Mouse (Mus musculus): ENCODE measurements at regions not wholly inside any gene's neighbourhood (a gene's known extent, or its start where the extent isn't known, plus 50 kb on each side); places are given as distances from the start of the nearest gene placed in this dataset.

DNA sequence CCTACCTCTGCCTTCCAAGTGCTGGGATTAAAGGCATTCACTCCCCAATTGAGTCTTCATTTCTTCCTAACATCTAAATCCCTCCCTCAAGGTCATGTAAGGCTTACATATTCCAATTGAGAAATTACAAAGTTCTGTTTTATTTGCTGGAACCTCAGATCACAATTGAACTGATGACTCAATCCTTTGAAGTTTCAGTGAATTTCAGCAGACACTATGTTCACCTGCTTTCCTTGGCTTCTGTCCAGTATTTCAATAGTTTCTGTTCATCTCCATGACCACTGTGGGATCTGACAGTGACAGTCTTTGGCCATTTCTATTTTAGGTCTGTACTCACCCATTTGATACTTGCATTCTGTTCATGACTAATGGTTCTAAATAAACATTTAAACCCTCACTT lies 241.9 kb upstream of the Cdh12 start:
- DNase-seq (ENCODE audit: extremely low spot score in 1 of 2, low spot score in 1 of 2) = no peak

DNA sequence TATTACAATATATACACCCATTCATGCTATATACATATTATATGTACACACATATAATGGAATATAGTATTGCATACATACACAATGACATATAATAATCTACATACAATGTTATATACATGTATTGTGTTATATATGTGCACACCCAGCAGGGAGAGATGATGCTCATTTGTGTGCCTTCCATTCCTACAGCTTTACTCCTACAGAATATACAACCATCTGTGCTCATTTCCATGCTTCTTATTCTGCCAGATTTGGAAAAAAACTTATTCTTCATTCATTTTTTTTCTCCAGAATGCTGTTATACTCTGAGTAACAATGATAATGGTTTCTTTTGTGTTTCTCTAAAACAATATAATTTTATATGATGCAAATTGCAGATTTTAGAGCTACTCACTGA lies 227.0 kb upstream of the Cdh12 start:
- peak in 1 of 2 experiments; percentile 23 for DNase-seq (ENCODE audit: extremely low spot score in 1 of 2, low spot score in 1 of 2)

DNA sequence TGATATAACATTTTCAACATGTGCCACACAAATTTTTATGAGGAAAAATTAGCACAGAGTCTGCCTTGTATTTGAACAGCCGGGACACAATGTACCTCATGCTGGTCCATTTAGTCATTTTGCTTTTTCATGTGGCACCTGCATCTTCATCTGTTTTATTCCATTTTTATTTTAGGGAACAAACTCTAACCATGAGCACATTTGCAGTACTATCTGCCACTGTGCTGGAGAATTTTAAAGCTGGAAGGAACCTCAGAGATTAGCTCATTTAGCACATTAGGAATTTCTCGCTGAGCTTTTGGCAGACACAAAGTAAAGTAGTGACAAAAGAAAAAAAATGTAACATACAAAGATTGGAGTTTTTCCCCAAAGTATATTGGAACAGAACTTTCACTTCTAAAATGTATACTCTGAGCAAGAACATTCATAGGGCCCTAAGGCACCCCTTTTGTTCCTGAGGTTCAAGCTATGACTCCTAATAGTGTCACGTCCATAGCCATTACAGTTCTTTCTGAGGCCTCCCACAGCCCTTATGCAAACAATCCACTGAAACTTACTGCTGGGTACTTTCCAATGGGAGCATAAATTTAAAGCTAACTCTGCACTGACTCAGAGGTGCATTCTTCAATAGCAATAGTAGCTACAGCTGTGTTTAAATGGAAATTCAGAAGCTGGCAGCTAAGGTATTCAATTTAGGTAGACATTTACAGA lies 225.6 kb upstream of the Cdh12 start:
- peak; percentile 14 to 53 for DNase-seq (ENCODE audit: extremely low spot score in 1 of 2, low spot score in 1 of 2)

DNA sequence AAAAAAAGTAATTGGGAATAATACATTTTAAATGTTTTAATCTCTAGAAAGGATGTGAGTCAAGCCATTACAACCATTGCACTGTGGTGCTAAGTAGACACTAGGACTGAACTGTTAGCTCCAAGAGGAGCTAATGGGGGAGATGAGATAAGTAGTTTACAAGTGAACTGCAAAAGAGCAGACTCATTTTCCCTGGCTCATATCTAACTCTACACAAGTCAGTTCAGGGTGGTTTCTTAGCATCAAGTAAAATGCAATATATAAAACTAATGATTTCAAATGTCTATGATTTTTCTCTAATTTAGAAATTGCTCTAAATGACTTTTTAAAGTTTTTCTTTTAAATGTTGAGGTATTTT lies 225.1 kb upstream of the Cdh12 start:
- no peak for DNase-seq (ENCODE audit: extremely low spot score in 1 of 2, low spot score in 1 of 2)

DNA sequence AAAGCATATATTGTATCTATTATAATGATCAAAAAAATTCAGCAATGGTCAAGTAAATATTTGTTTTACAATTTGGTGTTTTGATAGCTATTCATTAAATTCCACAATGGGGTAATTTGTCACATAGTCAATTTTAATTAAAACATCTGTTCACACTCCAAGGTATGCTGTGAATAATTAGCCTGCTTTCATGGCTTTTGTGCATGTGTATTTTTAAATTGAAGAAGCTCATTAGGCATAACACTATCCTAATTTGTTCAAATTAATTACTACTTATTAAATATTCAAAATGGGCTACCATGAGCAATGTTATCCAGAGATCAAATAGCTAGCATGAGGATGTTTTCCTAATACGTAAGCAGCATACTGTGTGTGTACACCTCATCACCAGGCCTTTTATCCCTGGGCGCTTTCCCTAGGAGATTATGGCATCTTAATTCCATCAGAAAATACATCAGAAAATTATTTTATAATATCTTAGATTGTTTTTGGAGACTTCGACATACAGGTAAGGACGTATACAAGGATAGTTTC lies 183.6 kb upstream of the Cdh12 start:
- no peak for DNase-seq (ENCODE audit: extremely low spot score in 1 of 2, low spot score in 1 of 2)

DNA sequence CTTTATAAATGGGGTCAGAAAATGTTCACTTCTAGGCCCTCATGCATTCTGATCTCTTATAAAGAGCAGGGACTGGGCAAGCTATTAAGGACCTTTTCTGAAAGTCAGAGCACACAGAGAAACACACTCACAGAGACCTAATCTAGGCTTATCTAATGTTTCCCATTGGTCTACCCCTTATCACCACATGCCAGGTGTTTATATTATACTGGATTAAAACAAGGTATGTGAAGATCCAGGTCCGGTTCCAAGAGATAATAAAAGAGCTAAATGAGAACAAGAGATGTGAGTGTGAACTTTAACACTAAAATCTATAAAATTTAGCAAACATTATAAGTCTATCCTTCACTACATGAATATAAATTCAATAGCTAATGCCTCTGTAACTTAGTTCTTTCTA lies 135.1 kb upstream of the Cdh12 start:
- DNase-seq (ENCODE audit: extremely low spot score in 1 of 2, low spot score in 1 of 2) = no peak

DNA sequence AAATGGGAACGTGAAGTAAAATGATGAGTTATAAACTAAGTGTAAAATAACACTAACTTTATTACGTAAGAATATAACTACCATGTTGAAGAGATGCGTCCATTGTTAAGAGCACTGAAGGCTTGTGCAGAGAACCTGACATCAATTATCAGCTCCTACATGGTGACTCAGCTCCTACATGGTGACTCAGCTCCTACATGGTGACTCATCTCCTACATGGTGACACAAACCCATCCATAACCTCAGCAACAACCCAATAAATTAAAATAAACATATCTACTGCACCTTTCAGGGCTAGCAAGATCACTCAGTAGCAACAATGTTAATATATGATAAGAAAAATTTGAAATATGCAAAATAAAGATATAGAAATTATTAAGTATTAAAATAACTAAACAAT lies 125.5 kb upstream of the Cdh12 start:
- DNase-seq (ENCODE audit: extremely low spot score in 1 of 2, low spot score in 1 of 2) = peak in 1 of 2 experiments; percentile 5
